Mouse (Mus musculus): ENCODE measurements around the gene Nell2.

- no peak for TF ChIP-seq POLR2A (IDR thresholded peaks at IDR 0.05; ENCODE audit: borderline replicate concordance, extremely low read depth, low read depth, low read length)
- no peak for TF ChIP-seq CTCF (IDR thresholded peaks at IDR 0.05; ENCODE audit: insufficient read depth, low read length)
These were observed 97.1 kb downstream of the Nell2 start for GRCm38 (mm10) chr15:95431156-95431799.
